Mouse (Mus musculus): Measurements from ENCODE around the gene Slc1a7. TPM values are rescaled to one million over a fixed set of nuclear protein-coding genes. Genes with fewer than 3 reads are reported as not detected.

The Slc1a7 gene
- polyA plus RNA-seq, 1 experiment = 0.10 TPM

DNA sequence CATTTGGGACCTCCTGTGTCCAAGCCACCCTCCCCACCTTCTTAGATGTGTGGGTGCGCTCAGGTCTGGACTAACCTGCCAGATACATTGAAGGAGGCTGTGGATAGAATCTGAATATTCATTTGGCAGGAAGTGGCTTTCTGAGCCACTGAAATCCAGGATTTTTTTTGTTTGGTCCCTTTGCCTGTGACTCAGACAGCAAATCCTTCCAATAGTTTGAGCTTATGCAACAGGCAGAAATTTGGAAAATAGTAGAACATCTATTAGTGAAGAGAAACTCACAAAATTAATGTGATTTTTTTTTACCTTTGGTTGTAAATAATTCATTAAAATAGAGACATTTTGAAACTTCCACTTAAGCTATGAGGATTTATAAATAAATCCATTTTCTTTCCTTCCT, 3.0 kb downstream of the Slc1a7 start:
- no peak for TF ChIP-seq CTCF (IDR thresholded peaks at IDR 0.05; ENCODE audit: borderline replicate concordance, insufficient read depth, low read depth, low read length)
- TF ChIP-seq POLR2A (IDR thresholded peaks at IDR 0.05; ENCODE audit: borderline replicate concordance, insufficient read depth, low read length) = no peak
- Histone ChIP-seq H3K27me3 (ENCODE audit: control insufficient read depth, insufficient read depth, low read length) (no peaks in the 10 kb centered on the region), H3K4me3 (replicated peaks; ENCODE audit: insufficient read depth, low read depth, low read length) (no peak overlapping the region), H3K4me1 (ENCODE audit: control insufficient read depth, insufficient read depth, low read length) (no peaks in the 10 kb centered on the region; the same call in 1 of the 2 replicates), H3K27ac (ENCODE audit: insufficient read depth, low read length) (no peak overlapping the region)
- DNase-seq = no peak
- WGBS = 100% methylated on average over 1 of the region's 1 CpGs

DNA sequence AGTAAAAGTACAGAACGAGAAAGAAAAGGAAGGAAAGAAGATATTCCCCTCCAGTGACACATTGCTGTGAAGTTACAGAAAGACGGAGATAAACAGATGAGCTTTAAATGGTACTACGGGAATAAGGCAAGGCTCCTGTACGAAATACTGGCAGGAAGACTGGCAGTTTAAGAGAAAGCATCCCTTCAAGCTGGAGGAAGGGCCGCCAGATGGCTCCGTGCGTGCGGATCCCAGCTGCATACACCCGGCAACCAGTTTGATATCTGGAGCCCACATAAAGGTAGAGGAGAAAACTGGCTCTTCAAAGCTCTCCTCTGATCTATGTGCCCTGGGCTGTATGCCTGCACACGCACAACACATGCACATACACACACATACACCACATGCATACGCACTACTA, 6.4 kb downstream of the Slc1a7 start:
- 76% methylated on average over 11 of the region's 11 CpGs for WGBS
- TF ChIP-seq CTCF (IDR thresholded peaks at IDR 0.05; ENCODE audit: borderline replicate concordance, insufficient read depth, low read depth, low read length) (no peak), POLR2A (IDR thresholded peaks at IDR 0.05; ENCODE audit: borderline replicate concordance, insufficient read depth, low read length) (no peak)

DNA sequence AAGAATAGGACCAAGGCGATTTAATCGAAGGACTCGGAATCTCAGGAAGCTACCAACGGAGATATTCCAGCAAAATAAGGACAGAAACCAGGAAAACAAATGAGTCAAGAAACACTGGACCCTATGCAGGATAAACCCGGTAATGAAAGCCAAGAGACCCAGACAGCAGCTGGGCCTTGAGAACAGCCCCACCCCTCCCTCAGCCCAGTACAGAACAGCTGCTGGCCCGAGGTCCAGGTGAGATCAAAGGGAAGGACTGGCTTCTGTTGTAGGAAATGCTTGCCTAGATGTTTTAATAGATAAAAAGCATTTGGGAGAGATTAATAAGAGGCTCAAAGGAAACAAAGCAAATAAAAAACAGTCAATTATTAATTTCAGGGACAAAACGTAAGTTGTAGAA, 6.9 kb downstream of the Slc1a7 start:
- no peak for DNase-seq
- WGBS = 87% methylated on average over 7 of the region's 7 CpGs
- TF ChIP-seq POLR2A (IDR thresholded peaks at IDR 0.05; ENCODE audit: borderline replicate concordance, insufficient read depth, low read length) (no peak), CTCF (IDR thresholded peaks at IDR 0.05; ENCODE audit: borderline replicate concordance, insufficient read depth, low read depth, low read length) (no peak)
- no peak overlapping the region for H3K4me3 ChIP-seq (replicated peaks; ENCODE audit: insufficient read depth, low read depth, low read length)
- H3K27me3 ChIP-seq (ENCODE audit: control insufficient read depth, insufficient read depth, low read length) = no peaks in the 10 kb centered on the region
- peaks cover 24% of the 10 kb centered on the region for H3K4me1 ChIP-seq (ENCODE audit: control insufficient read depth, insufficient read depth, low read length)
- no peak overlapping the region for H3K27ac ChIP-seq (ENCODE audit: insufficient read depth, low read length)

More for the DNA sequence above, 6.4 kb downstream of the Slc1a7 start:
- H3K27me3 ChIP-seq (ENCODE audit: control insufficient read depth, insufficient read depth, low read length) = no peaks in the 10 kb centered on the region
- no peak overlapping the region for H3K27ac ChIP-seq (ENCODE audit: insufficient read depth, low read length)
- H3K4me3 ChIP-seq (replicated peaks; ENCODE audit: insufficient read depth, low read depth, low read length) = no peak overlapping the region
- DNase-seq = no peak
- H3K4me1 ChIP-seq (ENCODE audit: control insufficient read depth, insufficient read depth, low read length) = peaks cover 20% of the 10 kb centered on the region

DNA sequence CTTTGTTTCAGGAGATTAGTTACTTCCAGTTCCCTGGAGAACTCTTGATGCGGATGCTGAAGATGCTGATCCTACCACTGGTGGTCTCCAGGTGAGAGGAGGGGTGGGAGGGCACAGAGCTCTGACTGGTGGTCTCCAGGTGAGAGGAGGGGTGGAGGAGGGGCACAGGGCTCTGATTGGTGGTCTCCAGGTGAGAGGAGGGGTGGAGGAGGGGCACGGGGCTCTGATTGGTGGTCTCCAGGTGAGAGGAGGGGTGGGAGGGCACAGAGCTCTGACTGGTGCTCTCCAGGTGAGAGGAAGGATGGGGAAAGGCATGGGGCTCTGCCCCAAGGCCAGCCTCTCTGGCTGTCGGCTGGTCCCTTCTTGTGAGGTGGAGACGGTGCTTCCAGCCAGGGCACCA, 9.5 kb downstream of the Slc1a7 start:
- no peak for DNase-seq
- H3K27me3 ChIP-seq (ENCODE audit: control insufficient read depth, insufficient read depth, low read length) = no peaks in the 10 kb centered on the region
- no peak overlapping the region for H3K27ac ChIP-seq (ENCODE audit: insufficient read depth, low read length)
- H3K4me1 ChIP-seq (ENCODE audit: control insufficient read depth, insufficient read depth, low read length) = peaks cover 37% of the 10 kb centered on the region
- no peak for TF ChIP-seq POLR2A (IDR thresholded peaks at IDR 0.05; ENCODE audit: borderline replicate concordance, insufficient read depth, low read length)
- TF ChIP-seq CTCF (IDR thresholded peaks at IDR 0.05; ENCODE audit: borderline replicate concordance, insufficient read depth, low read depth, low read length) = no peak
- WGBS = 60% methylated on average over 4 of the region's 4 CpGs
- H3K4me3 ChIP-seq (replicated peaks; ENCODE audit: insufficient read depth, low read depth, low read length) = no peak overlapping the region

DNA sequence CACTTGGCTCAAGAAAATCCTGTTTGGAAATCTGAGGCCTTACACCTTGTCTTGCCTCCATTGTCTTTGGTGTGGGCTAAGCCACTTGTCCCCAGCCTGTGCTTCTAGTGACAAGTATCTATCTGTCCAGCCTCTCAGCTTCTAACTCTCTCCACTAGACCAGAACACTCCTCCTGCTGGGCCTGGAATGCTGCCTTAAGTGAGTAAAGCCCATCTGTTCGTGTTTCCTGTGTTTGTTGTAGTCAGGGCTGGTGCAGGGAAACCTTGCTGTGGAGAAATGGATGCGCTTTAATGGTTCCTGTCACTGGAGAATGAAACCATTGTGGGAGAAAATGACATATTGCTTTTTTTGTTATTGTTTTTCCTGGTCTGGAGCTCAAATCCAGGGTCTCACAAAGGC, 11.4 kb downstream of the Slc1a7 start:
- 2% methylated on average over 2 of the region's 2 CpGs for WGBS
- H3K27me3 ChIP-seq (ENCODE audit: control insufficient read depth, insufficient read depth, low read length) = no peaks in the 10 kb centered on the region
- no peak overlapping the region for H3K4me3 ChIP-seq (replicated peaks; ENCODE audit: insufficient read depth, low read depth, low read length)
- peaks cover 37% of the 10 kb centered on the region for H3K4me1 ChIP-seq (ENCODE audit: control insufficient read depth, insufficient read depth, low read length)
- TF ChIP-seq POLR2A (IDR thresholded peaks at IDR 0.05; ENCODE audit: borderline replicate concordance, insufficient read depth, low read length) (no peak), CTCF (IDR thresholded peaks at IDR 0.05; ENCODE audit: borderline replicate concordance, insufficient read depth, low read depth, low read length) (no peak)
- H3K27ac ChIP-seq (ENCODE audit: insufficient read depth, low read length) = no peak overlapping the region
- DNase-seq = peak; percentile 84 to 91

DNA sequence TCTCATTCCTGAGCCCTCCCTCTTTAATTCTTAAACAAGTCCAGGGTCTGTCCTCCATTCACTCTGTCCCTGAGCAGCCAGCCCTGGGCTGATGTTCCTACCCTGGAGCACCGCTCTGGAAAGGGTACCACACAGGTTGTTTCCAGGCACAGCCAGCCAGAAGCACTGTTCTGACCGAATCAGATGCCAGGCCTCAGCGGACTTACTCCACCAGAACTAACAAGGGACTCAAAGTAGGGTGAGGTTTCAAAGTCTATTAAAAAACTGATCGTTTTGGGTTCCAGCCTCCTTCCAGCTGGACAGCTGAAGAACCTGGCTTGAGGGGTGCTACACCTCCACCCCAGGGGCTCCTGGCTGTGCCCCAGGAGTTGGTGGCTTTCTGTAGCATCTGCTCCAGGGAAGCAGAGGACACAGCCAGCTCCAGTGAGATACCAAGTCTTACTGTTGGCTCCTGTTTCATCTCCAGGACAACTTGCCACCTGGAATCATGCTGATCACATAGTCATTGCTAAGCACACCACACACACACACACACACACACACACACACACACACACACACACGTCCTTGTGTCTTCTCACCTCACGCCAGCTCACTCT, 12.0 kb downstream of the Slc1a7 start:
- TF ChIP-seq CTCF (IDR thresholded peaks at IDR 0.05; ENCODE audit: borderline replicate concordance, insufficient read depth, low read depth, low read length) (no peak), POLR2A (IDR thresholded peaks at IDR 0.05; ENCODE audit: borderline replicate concordance, insufficient read depth, low read length) (no peak)
- WGBS = 30% methylated on average over 6 of the region's 6 CpGs
- Histone ChIP-seq H3K27ac (ENCODE audit: insufficient read depth, low read length) (no peak overlapping the region), H3K4me1 (ENCODE audit: control insufficient read depth, insufficient read depth, low read length) (peaks cover 42% of the 10 kb centered on the region), H3K4me3 (replicated peaks; ENCODE audit: insufficient read depth, low read depth, low read length) (no peak overlapping the region), H3K27me3 (ENCODE audit: control insufficient read depth, insufficient read depth, low read length) (no peaks in the 10 kb centered on the region)
- DNase-seq = peak; percentile 34 to 48

DNA sequence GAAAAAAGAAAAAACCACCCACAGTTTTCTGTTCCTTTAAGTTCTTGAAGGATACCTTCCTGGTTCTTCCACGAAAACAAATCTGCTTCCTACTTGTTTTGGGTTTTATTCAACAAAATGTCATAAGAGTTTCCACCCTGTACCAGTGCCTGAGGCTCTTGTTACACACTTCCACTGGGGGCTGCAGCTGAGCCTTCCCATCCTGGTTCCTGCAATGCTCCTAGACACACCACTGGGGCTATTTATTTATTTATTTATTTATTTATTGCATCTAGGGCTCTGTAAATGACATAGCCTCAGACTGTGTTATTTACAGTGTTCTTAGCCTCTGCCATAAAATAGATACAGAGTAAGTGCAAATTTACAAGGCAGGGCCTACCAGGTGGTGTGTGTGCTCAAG, 15.6 kb downstream of the Slc1a7 start:
- TF ChIP-seq CTCF (IDR thresholded peaks at IDR 0.05; ENCODE audit: borderline replicate concordance, insufficient read depth, low read depth, low read length) (no peak), POLR2A (IDR thresholded peaks at IDR 0.05; ENCODE audit: borderline replicate concordance, insufficient read depth, low read length) (no peak)
- 93% methylated on average over 1 of the region's 1 CpGs for WGBS
- H3K27ac ChIP-seq (ENCODE audit: insufficient read depth, low read length) = no peak overlapping the region
- H3K4me3 ChIP-seq (replicated peaks; ENCODE audit: insufficient read depth, low read depth, low read length) = no peak overlapping the region
- DNase-seq = no peak
- no peaks in the 10 kb centered on the region for H3K27me3 ChIP-seq (ENCODE audit: control insufficient read depth, insufficient read depth, low read length)
- H3K4me1 ChIP-seq (ENCODE audit: control insufficient read depth, insufficient read depth, low read length) = peaks cover 44% of the 10 kb centered on the region

DNA sequence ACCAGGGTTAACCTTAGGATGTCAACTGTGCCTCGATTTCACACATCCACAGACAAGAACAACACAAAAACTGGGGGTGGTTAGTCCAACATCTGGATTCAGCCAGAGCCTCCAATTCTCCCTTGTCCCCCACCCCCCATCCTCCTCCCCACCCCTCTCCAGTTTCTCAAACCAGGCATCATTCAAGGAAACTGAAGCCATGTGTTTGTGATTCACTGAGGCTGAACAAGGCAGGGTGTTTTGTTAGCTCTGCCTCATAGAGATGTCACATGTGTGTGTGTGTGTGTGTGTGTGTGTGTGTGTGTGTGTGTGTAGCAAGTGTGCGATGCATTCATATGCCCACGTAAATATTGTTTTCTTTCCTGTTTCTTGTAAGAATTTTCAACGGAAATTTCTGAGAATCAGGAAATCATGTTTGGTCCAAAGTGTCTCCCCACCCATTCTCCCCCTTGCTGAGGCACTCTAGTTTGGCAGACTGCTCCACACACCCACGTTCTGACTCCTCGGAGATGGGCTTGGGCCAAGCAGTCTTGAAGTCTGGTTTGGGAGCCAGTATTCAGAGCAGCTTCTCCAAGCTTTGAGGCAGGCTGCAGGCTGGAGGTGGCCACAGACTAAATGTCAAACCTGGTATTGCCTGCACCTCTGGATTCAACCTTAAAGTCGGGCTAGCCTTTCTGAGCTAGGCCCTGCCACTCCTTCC, 16.3 kb downstream of the Slc1a7 start:
- DNase-seq = peak in 1 of 2 experiments; percentile 54
- Histone ChIP-seq H3K4me1 (ENCODE audit: control insufficient read depth, insufficient read depth, low read length) (peaks cover 37% of the 10 kb centered on the region), H3K4me3 (replicated peaks; ENCODE audit: insufficient read depth, low read depth, low read length) (no peak overlapping the region), H3K27ac (ENCODE audit: insufficient read depth, low read length) (no peak overlapping the region), H3K27me3 (ENCODE audit: control insufficient read depth, insufficient read depth, low read length) (no peaks in the 10 kb centered on the region)
- WGBS = 46% methylated on average over 7 of the region's 7 CpGs
- TF ChIP-seq CTCF (IDR thresholded peaks at IDR 0.05; ENCODE audit: borderline replicate concordance, insufficient read depth, low read depth, low read length) = no peak
- TF ChIP-seq POLR2A (IDR thresholded peaks at IDR 0.05; ENCODE audit: borderline replicate concordance, insufficient read depth, low read length) = no peak

Measured in cerebellum, adult 2 months (tissue).